Mouse (Mus musculus) embryo, embryonic 11 days (tissue): ENCODE results near the gene Arhgap10.

ENCODE experiments used
- DNase-seq: peaks from one replicate; pipeline ENCODE4 v3.0.0-alpha.2; 2015

Gene Arhgap10

GRCm38 (mm10) chr8:77517301-77518200 lies at the start of gene Arhgap10:
Arhgap10 (minus strand) TSS chr8:77517953.
- peak; percentile 93 for DNase-seq

- no peak for DNase-seq
Observed at GRCm38 (mm10) chr8:77561441-77561840, 43.7 kb upstream of the Arhgap10 start.

- DNase-seq: no peak
Observed at GRCm38 (mm10) chr8:77552491-77552890, 34.7 kb upstream of the Arhgap10 start.

- DNase-seq: peak; percentile 60
Observed at GRCm38 (mm10) chr8:77549881-77550580, 32.3 kb upstream of the Arhgap10 start.

- DNase-seq: peak; percentile 95
Observed at GRCm38 (mm10) chr8:77549121-77549706, 31.5 kb upstream of the Arhgap10 start, which contains the start of gene Prmt9. Prmt9 (plus strand) TSS chr8:77549397.

GRCm38 (mm10) chr8:77545616-77546015 lies 27.9 kb upstream of the Arhgap10 start:
- no peak for DNase-seq

GRCm38 (mm10) chr8:77544428-77544827 lies 26.7 kb upstream of the Arhgap10 start:
- no peak for DNase-seq

GRCm38 (mm10) chr8:77543152-77543777 lies 25.5 kb upstream of the Arhgap10 start:
- no peak for DNase-seq

GRCm38 (mm10) chr8:77538256-77538655 lies 20.5 kb upstream of the Arhgap10 start:
- DNase-seq: no peak

- DNase-seq: no peak
Observed at GRCm38 (mm10) chr8:77536821-77537220, 19.1 kb upstream of the Arhgap10 start.

- peak; percentile 41 for DNase-seq
Observed at GRCm38 (mm10) chr8:77535026-77535595, 17.4 kb upstream of the Arhgap10 start.

GRCm38 (mm10) chr8:77534358-77534992 lies 16.7 kb upstream of the Arhgap10 start:
- no peak for DNase-seq

GRCm38 (mm10) chr8:77526130-77526529 lies 8.4 kb upstream of the Arhgap10 start:
- no peak for DNase-seq

GRCm38 (mm10) chr8:77524906-77525305 lies 7.2 kb upstream of the Arhgap10 start:
- no peak for DNase-seq

GRCm38 (mm10) chr8:77524018-77524615 lies 6.4 kb upstream of the Arhgap10 start:
- no peak for DNase-seq

GRCm38 (mm10) chr8:77522984-77523383 lies 5.2 kb upstream of the Arhgap10 start:
- no peak for DNase-seq

GRCm38 (mm10) chr8:77521028-77521785 lies 3.5 kb upstream of the Arhgap10 start:
- DNase-seq: no peak

GRCm38 (mm10) chr8:77520601-77521000 lies 2.8 kb upstream of the Arhgap10 start:
- no peak for DNase-seq

- no peak for DNase-seq
Observed at GRCm38 (mm10) chr8:77518201-77519115, 705 bp upstream of the Arhgap10 start.

- DNase-seq: peak; percentile 44
Observed at GRCm38 (mm10) chr8:77516845-77517244, 908 bp downstream of the Arhgap10 start.
